Mouse (Mus musculus) bone marrow macrophage, adult 2 months (primary cell): ENCODE measurements around the gene Pdxk. TPM values are rescaled to one million over a fixed set of nuclear protein-coding genes. Genes with fewer than 3 reads are reported as not detected.

Source experiments
- H3K27ac ChIP-seq: 2 replicates; pipeline ENCODE4 v1.5.1; 2012; ENCODE audit warnings: low read depth, low read length; ENCODE audit not compliant: insufficient read depth
- H3K4me1 ChIP-seq: 2 replicates; pipeline ENCODE4 v1.6.1; 2012; ENCODE audit warnings: low read length; ENCODE audit not compliant: control insufficient read depth, insufficient read depth
- H3K4me3 ChIP-seq: 2 replicates; pipeline ENCODE4 v1.5.1; 2012; ENCODE audit warnings: mild to moderate bottlenecking, low read length, moderate library complexity; ENCODE audit not compliant: insufficient read depth
- CTCF ChIP-seq: IDR thresholded peaks from 2 replicates; pipeline ENCODE4 v1.5.1; 2012; ENCODE audit warnings: low read depth, mild to moderate bottlenecking, low read length, moderate library complexity
- POLR2A ChIP-seq: IDR thresholded peaks from 2 replicates; pipeline ENCODE4 v1.6.1; 2012; ENCODE audit warnings: mild to moderate bottlenecking, low read depth, low read length, borderline replicate concordance
- polyA plus RNA-seq: library from polyadenylated mRNA; stranded (reverse); fragments of >200 nt; gene quantifications from 2 replicates; pipeline ENCODE4 v1.2.4, GENCODE M21; 2012; ENCODE audit not compliant: missing spikeins, insufficient read depth, insufficient read length

The Pdxk gene
- polyA plus RNA-seq, 1 experiment, result 121 TPM

- Histone ChIP-seq H3K4me3 (no peak overlapping the region), H3K27ac (no peak overlapping the region), H3K4me1 (peaks cover under 1% of the 10 kb centered on the region; the same call in 1 of the 2 replicates)
- TF ChIP-seq CTCF, result no peak
- no peak for TF ChIP-seq POLR2A
These were observed 58.6 kb downstream of the Pdxk start for GRCm38 (mm10) chr10:78406152-78406551.

- TF ChIP-seq POLR2A, result no peak
- TF ChIP-seq CTCF, result no peak
- no peaks in the 10 kb centered on the region for H3K4me1 ChIP-seq
- H3K4me3 ChIP-seq, result no peak overlapping the region
- no peak overlapping the region for H3K27ac ChIP-seq
These were observed 62.4 kb downstream of the Pdxk start for GRCm38 (mm10) chr10:78402301-78402922.

GRCm38 (mm10) chr10:78401127-78401526, 63.6 kb downstream of the Pdxk start:
- H3K4me3 ChIP-seq, result no peak overlapping the region
- no peak overlapping the region for H3K27ac ChIP-seq
- no peaks in the 10 kb centered on the region for H3K4me1 ChIP-seq
- TF ChIP-seq CTCF (no peak), POLR2A (no peak)

- H3K4me1 ChIP-seq, result no peaks in the 10 kb centered on the region
- no peak for TF ChIP-seq CTCF
- no peak for TF ChIP-seq POLR2A
- H3K4me3 ChIP-seq, result no peak overlapping the region
- no peak overlapping the region for H3K27ac ChIP-seq
These were observed 65.6 kb downstream of the Pdxk start for GRCm38 (mm10) chr10:78399090-78399657.

- H3K4me3 ChIP-seq, result no peak overlapping the region
- H3K27ac ChIP-seq, result no peak overlapping the region
- peaks cover 4% of the 10 kb centered on the region for H3K4me1 ChIP-seq
- TF ChIP-seq CTCF (no peak), POLR2A (no peak)
These were observed 68.2 kb downstream of the Pdxk start for GRCm38 (mm10) chr10:78396625-78396885.

GRCm38 (mm10) chr10:78395819-78396624, 68.8 kb downstream of the Pdxk start:
- Histone ChIP-seq H3K27ac (no peak overlapping the region), H3K4me3 (no peak overlapping the region), H3K4me1 (peaks cover 4% of the 10 kb centered on the region)
- TF ChIP-seq POLR2A (no peak), CTCF (peak; percentile 69; the same call in 1 of the 2 replicates)

- no peak for TF ChIP-seq POLR2A
- no peak for TF ChIP-seq CTCF
- Histone ChIP-seq H3K27ac (no peak overlapping the region), H3K4me1 (peaks cover 4% of the 10 kb centered on the region), H3K4me3 (no peak overlapping the region)
These were observed 69.4 kb downstream of the Pdxk start for GRCm38 (mm10) chr10:78395377-78395776.

GRCm38 (mm10) chr10:78392072-78392471, 72.7 kb downstream of the Pdxk start:
- H3K27ac ChIP-seq, result 0 out of 2 replicates have a peak overlapping the region, but pooled peaks have one; percentile 20
- TF ChIP-seq CTCF, result peak; percentile 93
- no peak for TF ChIP-seq POLR2A
- H3K4me1 ChIP-seq, result peaks cover 19% of the 10 kb centered on the region
- no peak overlapping the region for H3K4me3 ChIP-seq

GRCm38 (mm10) chr10:78390982-78391470, 73.7 kb downstream of the Pdxk start:
- H3K27ac ChIP-seq, result no peak overlapping the region
- peaks cover 20% of the 10 kb centered on the region for H3K4me1 ChIP-seq
- H3K4me3 ChIP-seq, result no peak overlapping the region
- TF ChIP-seq CTCF (no peak), POLR2A (no peak)
